In the genomic region with DNA sequence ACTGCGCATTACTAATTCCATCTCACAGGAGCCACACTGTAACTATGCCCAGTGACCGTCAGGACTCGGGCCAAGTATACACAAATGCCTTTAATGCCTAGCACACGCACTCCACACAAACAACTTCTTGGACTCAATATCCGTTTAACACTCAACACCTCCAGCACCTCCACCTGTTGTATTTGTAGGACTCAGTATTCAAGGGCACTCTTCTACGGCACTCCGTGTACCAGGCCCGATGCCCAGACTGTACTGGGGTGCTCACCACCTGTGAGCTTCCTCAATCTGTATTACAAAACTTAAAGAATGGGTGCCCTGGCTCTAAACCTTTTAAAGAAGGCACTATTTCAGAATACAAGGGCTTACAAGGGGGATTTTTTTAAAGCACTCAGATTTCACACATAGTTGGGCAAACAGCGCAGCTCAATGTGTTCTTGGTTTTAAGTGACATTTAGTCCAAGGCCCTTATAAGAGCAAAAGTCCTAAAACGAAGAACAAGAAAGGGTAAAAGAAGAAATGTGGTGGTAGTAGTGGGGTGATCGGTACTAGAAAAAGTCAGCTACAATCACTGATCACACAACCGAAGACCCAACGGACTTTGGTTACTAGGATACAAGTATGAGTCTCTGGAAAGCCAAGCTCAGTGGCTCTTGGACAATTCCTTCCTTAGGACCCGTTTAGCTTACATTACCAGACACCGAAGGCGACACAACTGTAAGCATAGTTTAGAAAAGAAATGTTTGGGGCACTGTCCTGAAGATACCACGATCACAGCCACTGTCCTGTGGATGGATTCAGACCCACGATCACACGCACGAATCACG, we compare ENCODE assay signal across 7 mouse cellular contexts. TPM values are rescaled to one million over a fixed set of nuclear protein-coding genes. Genes with fewer than 3 reads are reported as not detected.
A peak's percentile ranks its signal among the peaks of the same experiment; 100 is the strongest.
DNase-seq lines count a peak whose midpoint lies in the region; ATAC-seq and TF ChIP-seq lines count a peak whose summit lies in the region.

No protein-coding gene starts in this region.

- peak overlapping the region; percentile 71 for H3K4me2 ChIP-seq in forebrain, embryonic 16.5 days (ENCODE audit: low read length)
- peak overlapping the region; percentile 64 for H3K4me2 ChIP-seq in kidney, embryonic 16.5 days (replicated peaks; ENCODE audit: low read depth, low read length)
- H3K4me2 ChIP-seq in midbrain, embryonic 13.5 days (replicated peaks): peak overlapping the region; percentile 75

- WGBS in forebrain, embryonic 16.5 days: 15% methylated on average over 21 of the region's 21 CpGs
- WGBS in kidney, embryonic 16.5 days: 21% methylated on average over 21 of the region's 21 CpGs
- WGBS in midbrain, embryonic 13.5 days: 31% methylated on average over 21 of the region's 21 CpGs

- peaks cover 36% of the 10 kb centered on the region for H3K4me1 ChIP-seq in E14TG2a.4 (replicated peaks; ENCODE audit: low read depth, low read length)
- H3K4me1 ChIP-seq in forebrain, embryonic 16.5 days (replicated peaks; ENCODE audit: control insufficient read depth, insufficient read depth, low read length): peaks cover 22% of the 10 kb centered on the region
- H3K4me1 ChIP-seq in kidney, embryonic 16.5 days (ENCODE audit: insufficient read depth, low read length): peaks cover 21% of the 10 kb centered on the region
- peaks cover 28% of the 10 kb centered on the region for H3K4me1 ChIP-seq in midbrain, embryonic 13.5 days (replicated peaks)

- TF ChIP-seq CTCF in E14TG2a.4 (conservative IDR thresholded peaks at IDR 0.05; ENCODE audit: low read length): no peak

- no peaks in the 10 kb centered on the region for H3K27me3 ChIP-seq in E14TG2a.4 (ENCODE audit: insufficient read depth, low read length)
- H3K27me3 ChIP-seq in forebrain, embryonic 16.5 days (replicated peaks; ENCODE audit: control insufficient read depth, insufficient read depth, low read length): no peaks in the 10 kb centered on the region
- no peaks in the 10 kb centered on the region for H3K27me3 ChIP-seq in kidney, embryonic 16.5 days (ENCODE audit: insufficient read depth, low read length)
- H3K27me3 ChIP-seq in midbrain, embryonic 13.5 days: no peaks in the 10 kb centered on the region

- H3K36me3 ChIP-seq in E14TG2a.4 (ENCODE audit: insufficient read depth, low read length): peaks cover 47% of the 10 kb centered on the region
- H3K36me3 ChIP-seq in forebrain, embryonic 16.5 days (ENCODE audit: control insufficient read depth, insufficient read depth): peaks cover 17% of the 10 kb centered on the region
- H3K36me3 ChIP-seq in kidney, embryonic 16.5 days (ENCODE audit: insufficient read depth, low read length): peaks cover 34% of the 10 kb centered on the region
- peaks cover 33% of the 10 kb centered on the region for H3K36me3 ChIP-seq in midbrain, embryonic 13.5 days

- peak; percentile 7 for DNase-seq in MN1 (ENCODE audit: low spot score)
- DNase-seq in left cerebral cortex, adult 9 months (ENCODE audit: low spot score in 2 of 2): no peak
- DNase-seq in ovary, postnatal 10 days (ENCODE audit: low spot score): no peak

- no peaks in the 10 kb centered on the region for H3K9me3 ChIP-seq in E14TG2a.4 (ENCODE audit: low read length)
- no peaks in the 10 kb centered on the region for H3K9me3 ChIP-seq in forebrain, embryonic 16.5 days (ENCODE audit: control insufficient read depth, low read length)
- H3K9me3 ChIP-seq in kidney, embryonic 16.5 days (ENCODE audit: low read length): no peaks in the 10 kb centered on the region
- no peaks in the 10 kb centered on the region for H3K9me3 ChIP-seq in midbrain, embryonic 13.5 days

- peak overlapping the region; percentile 91 for H3K4me3 ChIP-seq in E14TG2a.4 (replicated peaks; ENCODE audit: low read length)
- peak overlapping the region; percentile 84 for H3K4me3 ChIP-seq in forebrain, embryonic 16.5 days (replicated peaks; ENCODE audit: low read length)
- H3K4me3 ChIP-seq in kidney, embryonic 16.5 days (ENCODE audit: low read length): peak overlapping the region; percentile 66
- peak overlapping the region; percentile 82 for H3K4me3 ChIP-seq in midbrain, embryonic 13.5 days (replicated peaks)

- no peak for ATAC-seq in forebrain, embryonic 16.5 days
- ATAC-seq in kidney, embryonic 16.5 days (ENCODE audit: low FRiP score, low TSS enrichment): no peak
- ATAC-seq in midbrain, embryonic 13.5 days: no peak

- H3K9ac ChIP-seq in forebrain, embryonic 16.5 days (replicated peaks; ENCODE audit: low read depth, low read length): peak overlapping the region; percentile 85
- H3K9ac ChIP-seq in kidney, embryonic 16.5 days (replicated peaks; ENCODE audit: low read length): peak overlapping the region; percentile 73
- peak overlapping the region; percentile 90 for H3K9ac ChIP-seq in midbrain, embryonic 13.5 days (replicated peaks)

- H3K27ac ChIP-seq in forebrain, embryonic 16.5 days (ENCODE audit: low read length): peak overlapping the region; percentile 96; the same call in 1 of the 2 replicates
- peak overlapping the region; percentile 91; the same call in 1 of the 2 replicates for H3K27ac ChIP-seq in kidney, embryonic 16.5 days (ENCODE audit: low read length)
- peak overlapping the region; percentile 95 for H3K27ac ChIP-seq in midbrain, embryonic 13.5 days

RNA-seq across cellular contexts. Expression of a gene that starts 1.2 kb away (rescaled TPM):
- polyA plus RNA-seq in forebrain, embryonic 16.5 days (2015; fragmentation: Nextera tagmentation; extraction: Ambion mirVana): 28.7 and 29.7 TPM in 2 replicates
- 38.7 and 38.8 TPM in 2 replicates for polyA plus RNA-seq in kidney, embryonic 16.5 days (2015; fragmentation: Nextera tagmentation; extraction: Ambion mirVana)
- 30.0 and 32.7 TPM in 2 replicates for polyA plus RNA-seq in midbrain, embryonic 13.5 days (2015; fragmentation: Nextera tagmentation; extraction: Ambion mirVana)

RNA-seq across cellular contexts. Expression of a gene that starts 51.7 kb away (rescaled TPM):
- 0.61 and 1.2 TPM in 2 replicates for polyA plus RNA-seq in forebrain, embryonic 16.5 days (2015; fragmentation: Nextera tagmentation; extraction: Ambion mirVana)
- polyA plus RNA-seq in kidney, embryonic 16.5 days (2015; fragmentation: Nextera tagmentation; extraction: Ambion mirVana): not detected in 2 replicates
- 0.48 and 0.52 TPM in 2 replicates for polyA plus RNA-seq in midbrain, embryonic 13.5 days (2015; fragmentation: Nextera tagmentation; extraction: Ambion mirVana)
